Mouse (Mus musculus) cerebral cortex, adult 2 months (tissue): ENCODE results near the gene Eif3k.

Experiments
- WGBS: fragments of 180-500 bp; shearing (Covaris S2); methylation state at CpG from one replicate; pipeline ENCODE4 v1.1.7; 2018; 5-methylcytosine and 5-hydroxymethylcytosine counted together

The Eif3k gene

GRCm38 (mm10) chr7:28985207-28985606 is 3.5 kb upstream of the Eif3k start:
- WGBS = 88% methylated on average over 7 of the region's 7 CpGs

DNA sequence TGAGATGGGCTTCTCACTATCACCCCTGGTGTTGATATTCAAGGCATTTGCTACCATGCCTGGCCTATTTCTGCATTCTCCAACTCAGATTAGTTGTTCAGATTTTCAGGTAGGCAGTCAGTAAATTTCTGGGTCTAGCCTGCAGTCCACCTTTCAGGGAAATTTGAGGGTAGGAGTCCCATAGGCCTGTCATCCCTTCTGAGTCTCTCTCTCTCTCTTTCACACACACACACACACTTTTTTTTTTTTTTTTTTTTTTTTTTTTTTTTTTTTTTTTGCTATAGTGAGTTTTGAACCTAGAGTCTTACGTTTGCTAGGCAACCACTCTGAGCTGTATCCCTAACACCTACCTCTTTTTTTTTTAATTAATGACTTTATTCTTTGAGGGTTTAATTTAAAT is 2.8 kb upstream of the Eif3k start:
- WGBS = 100% methylated on average over 1 of the region's 1 CpGs

- 73% methylated on average over 4 of the region's 4 CpGs for WGBS
These were observed 2.2 kb upstream of the Eif3k start for GRCm38 (mm10) chr7:28983849-28984248.

GRCm38 (mm10) chr7:28983141-28983564 is 1.5 kb upstream of the Eif3k start:
- WGBS = 63% methylated on average over 11 of the region's 11 CpGs

GRCm38 (mm10) chr7:28982274-28983013 is 780 bp upstream of the Eif3k start:
- WGBS = 13% methylated on average over 19 of the region's 19 CpGs

- 79% methylated on average over 9 of the region's 9 CpGs for WGBS
These were observed 4.1 kb downstream of the Eif3k start for GRCm38 (mm10) chr7:28977556-28977955.

- 76% methylated on average over 8 of the region's 8 CpGs for WGBS
These were observed 8.6 kb downstream of the Eif3k start for GRCm38 (mm10) chr7:28973025-28973424.

GRCm38 (mm10) chr7:28972542-28972985 is 9.1 kb downstream of the Eif3k start:
- WGBS = 69% methylated on average over 8 of the region's 8 CpGs

- WGBS = 41% methylated on average over 6 of the region's 6 CpGs
These were observed 9.8 kb downstream of the Eif3k start for GRCm38 (mm10) chr7:28971770-28972269.

DNA sequence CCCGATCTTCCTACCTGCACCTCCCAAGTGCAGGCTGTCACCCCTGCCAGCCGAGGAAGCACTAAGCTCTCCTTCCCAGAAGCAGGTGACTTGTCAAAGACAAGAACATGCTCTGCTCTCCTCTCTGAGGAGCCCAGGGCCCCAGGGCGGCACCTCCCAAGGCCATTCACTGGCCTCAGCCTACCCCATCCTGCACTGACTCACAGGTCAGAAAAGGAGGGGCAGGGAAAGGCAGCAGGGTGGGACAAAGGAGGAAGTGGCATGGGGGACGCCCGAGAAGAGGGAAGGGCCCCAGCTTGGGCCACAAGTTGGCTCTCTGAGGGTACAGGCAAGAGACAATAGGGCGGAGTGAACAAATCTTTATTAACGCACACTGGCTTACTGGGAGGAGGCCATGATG is 10.6 kb downstream of the Eif3k start:
- 88% methylated on average over 7 of the region's 7 CpGs for WGBS

- WGBS = 80% methylated on average over 12 of the region's 12 CpGs
These were observed 11.8 kb downstream of the Eif3k start for GRCm38 (mm10) chr7:28969672-28970394.

DNA sequence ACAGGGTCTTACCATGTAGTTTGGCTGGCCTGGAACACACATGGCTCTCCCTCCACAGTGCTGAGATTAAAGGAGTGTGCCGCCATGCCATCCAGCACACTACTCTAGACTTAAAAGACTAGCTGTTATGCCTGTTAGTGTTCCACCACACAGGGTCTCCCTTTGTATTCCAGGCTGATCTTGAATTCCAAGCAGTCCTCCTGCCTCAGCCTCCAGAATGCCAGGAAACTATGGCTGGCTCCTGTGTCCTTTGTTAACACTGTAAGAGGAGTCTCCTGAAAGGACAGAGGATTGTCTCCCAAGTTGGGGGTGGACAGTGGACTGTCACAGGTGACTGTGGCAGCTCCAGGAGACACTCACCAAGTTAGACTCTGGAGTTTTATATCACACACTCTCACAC is 12.4 kb downstream of the Eif3k start:
- WGBS = 97% methylated on average over 1 of the region's 1 CpGs

GRCm38 (mm10) chr7:28968120-28968519 is 13.5 kb downstream of the Eif3k start:
- WGBS = 96% methylated on average over 8 of the region's 8 CpGs

- WGBS = 72% methylated on average over 4 of the region's 4 CpGs
These were observed 14.7 kb downstream of the Eif3k start for GRCm38 (mm10) chr7:28966751-28967505.

- 73% methylated on average over 4 of the region's 5 CpGs for WGBS
These were observed 15.5 kb downstream of the Eif3k start for GRCm38 (mm10) chr7:28966181-28966580.

DNA sequence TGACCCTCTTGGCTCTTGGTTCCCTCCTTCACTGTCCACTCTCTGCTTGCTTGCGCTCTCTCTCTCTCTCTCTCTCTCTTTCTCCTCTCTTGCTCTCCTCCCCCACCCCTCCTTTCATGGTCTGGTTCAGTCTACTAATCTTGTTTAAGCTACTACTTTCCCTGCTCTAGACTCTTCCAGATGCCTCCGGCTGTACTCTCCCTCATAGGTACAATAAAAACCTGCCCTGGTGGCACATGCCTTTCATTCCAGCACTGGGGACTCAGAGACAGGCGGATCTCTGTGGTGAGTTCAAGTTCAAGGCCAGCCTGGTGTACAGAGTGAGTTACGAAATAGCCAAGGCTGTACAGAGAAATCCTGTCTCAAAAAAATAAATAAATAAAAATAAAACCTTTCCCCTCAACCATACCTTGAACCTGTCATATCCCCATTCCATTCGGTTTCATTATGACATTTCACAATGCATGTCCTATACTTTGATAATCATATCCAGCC is 16.3 kb downstream of the Eif3k start:
- 93% methylated on average over 5 of the region's 5 CpGs for WGBS

- 89% methylated on average over 3 of the region's 3 CpGs for WGBS
These were observed 18.2 kb downstream of the Eif3k start for GRCm38 (mm10) chr7:28963399-28963923.

DNA sequence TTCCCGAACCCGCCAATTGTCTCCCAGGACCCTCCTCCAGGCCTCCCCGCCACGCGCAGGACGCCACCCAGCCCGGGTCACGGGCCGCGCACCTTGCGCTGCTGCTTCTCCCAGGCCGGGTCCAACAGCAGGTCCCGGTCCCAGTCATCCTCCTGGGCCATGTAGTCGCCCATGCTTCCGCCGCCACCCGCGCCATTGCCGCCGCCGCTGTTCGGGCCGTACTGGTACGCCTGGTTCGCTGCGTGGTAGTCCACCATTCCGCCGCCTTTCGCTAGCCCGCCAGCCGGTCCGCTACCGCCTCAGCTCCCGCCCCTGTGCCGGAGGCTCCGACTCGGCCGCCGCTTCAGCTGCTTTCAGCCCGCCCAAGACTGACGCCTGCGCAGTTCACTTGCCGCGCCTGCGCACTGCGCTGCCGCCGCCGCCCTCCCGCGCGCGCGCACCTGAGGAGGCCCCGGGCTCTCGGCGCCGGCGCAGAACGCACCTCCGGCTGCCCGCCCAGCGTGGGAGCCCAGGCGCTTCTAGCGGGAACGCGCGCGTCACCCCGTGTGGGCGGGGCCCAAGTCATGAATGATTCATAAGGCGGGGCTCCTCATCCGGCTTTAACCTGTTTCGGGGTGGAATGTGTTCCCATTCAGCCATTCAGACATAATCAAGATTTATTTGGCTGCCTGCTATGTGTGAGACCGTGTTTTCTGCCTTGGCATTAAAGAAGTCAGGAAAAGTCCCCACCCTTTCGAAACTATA is 19.6 kb downstream of the Eif3k start, which contains the start of gene Actn4:
Gene Actn4, minus strand, starts transcription at position 414 of the 744 bp plus-strand sequence.
- WGBS = under 1% methylated on average over 76 of the region's 76 CpGs

GRCm38 (mm10) chr7:28961584-28961926 is 20.1 kb downstream of the Eif3k start:
- WGBS = 2% methylated on average over 7 of the region's 7 CpGs

GRCm38 (mm10) chr7:28960354-28961046 is 21.2 kb downstream of the Eif3k start:
- 27% methylated on average over 9 of the region's 9 CpGs for WGBS
